Mouse (Mus musculus) hindlimb bud, embryonic 11.5 days (tissue): ENCODE data around the gene Sema3f.
A peak's percentile ranks its signal among the peaks of the same experiment; 100 is the strongest.

Source experiments
- DNase-seq: peaks from one replicate; pipeline ENCODE4 v3.0.0-alpha.2; 2012; ENCODE audit warnings: low read depth, low spot score; ENCODE audit errors: extremely low spot score

Gene Sema3f

GRCm38 (mm10) chr9:107693433-107693987 is 16.8 kb downstream of the Sema3f start:
- no peak for DNase-seq

GRCm38 (mm10) chr9:107692785-107693184 is 17.5 kb downstream of the Sema3f start:
- DNase-seq, result no peak

- no peak for DNase-seq
Observed at GRCm38 (mm10) chr9:107690391-107690790, 19.9 kb downstream of the Sema3f start.

GRCm38 (mm10) chr9:107688939-107689338 is 21.3 kb downstream of the Sema3f start:
- no peak for DNase-seq

GRCm38 (mm10) chr9:107688415-107688814 is 21.9 kb downstream of the Sema3f start:
- DNase-seq, result no peak

GRCm38 (mm10) chr9:107685231-107685981 is 24.9 kb downstream of the Sema3f start:
- DNase-seq, result no peak

- DNase-seq, result no peak
Observed at GRCm38 (mm10) chr9:107682405-107682804, 27.9 kb downstream of the Sema3f start.

- no peak for DNase-seq
Observed at GRCm38 (mm10) chr9:107679501-107679900, 30.8 kb downstream of the Sema3f start, which contains the start of gene Gnat1. Gene Gnat1 (minus strand): TSS chr9:107679712.

GRCm38 (mm10) chr9:107678861-107679260 is 31.4 kb downstream of the Sema3f start:
- no peak for DNase-seq

GRCm38 (mm10) chr9:107677819-107678526 is 32.3 kb downstream of the Sema3f start:
- peak; percentile 85 for DNase-seq

- DNase-seq, result no peak
Observed at GRCm38 (mm10) chr9:107677091-107677784, 33.0 kb downstream of the Sema3f start.

GRCm38 (mm10) chr9:107676302-107676701 is 34.0 kb downstream of the Sema3f start:
- DNase-seq, result no peak

- no peak for DNase-seq
Observed at GRCm38 (mm10) chr9:107675671-107676301, 34.5 kb downstream of the Sema3f start.

GRCm38 (mm10) chr9:107674609-107675429 is 35.5 kb downstream of the Sema3f start:
- no peak for DNase-seq

- no peak for DNase-seq
Observed at GRCm38 (mm10) chr9:107670259-107670658, 40.0 kb downstream of the Sema3f start.

- no peak for DNase-seq
Observed at GRCm38 (mm10) chr9:107669480-107669945, 40.8 kb downstream of the Sema3f start, which contains the start of gene Slc38a3. Gene Slc38a3 (minus strand): TSS chr9:107669530.

- DNase-seq, result no peak
Observed at GRCm38 (mm10) chr9:107668916-107669315, 41.4 kb downstream of the Sema3f start.

- no peak for DNase-seq
Observed at GRCm38 (mm10) chr9:107668011-107668410, 42.3 kb downstream of the Sema3f start.

- no peak for DNase-seq
Observed at GRCm38 (mm10) chr9:107667219-107667618, 43.1 kb downstream of the Sema3f start.

- DNase-seq, result no peak
Observed at GRCm38 (mm10) chr9:107666751-107667205, 43.5 kb downstream of the Sema3f start.
